Mouse (Mus musculus) bone marrow, adult 2 months (tissue): ENCODE measurements around the gene Myadml2. TPM values are rescaled to one million over a fixed set of nuclear protein-coding genes. Genes with fewer than 3 reads are reported as not detected.

ENCODE experiments used
- H3K27ac ChIP-seq: fragments of 200-500 bp; 2 replicates; pipeline ENCODE4 v1.5.1; 2012; ENCODE audit warnings: low read depth, mild to moderate bottlenecking, control low read depth, inconsistent platforms, low read length; ENCODE audit not compliant: control insufficient read depth, poor library complexity, insufficient read depth
- H3K4me1 ChIP-seq: fragments of 200-500 bp; 2 replicates; pipeline ENCODE4 v1.6.1; 2011; ENCODE audit warnings: low read length; ENCODE audit not compliant: control insufficient read depth, insufficient read depth
- H3K4me3 ChIP-seq: fragments of 200-500 bp; replicated peaks from 2 replicates; pipeline ENCODE3; 2011; ENCODE audit warnings: mild to moderate bottlenecking, low read depth, low read length, control low read depth; ENCODE audit not compliant: control insufficient read depth
- CTCF ChIP-seq: fragments of 200-500 bp; IDR thresholded peaks from 2 replicates; pipeline ENCODE4 v1.5.1; 2011; ENCODE audit warnings: low read length, control low read depth; ENCODE audit not compliant: control insufficient read depth, insufficient read depth
- POLR2A ChIP-seq: fragments of 200-500 bp; IDR thresholded peaks from 2 replicates; pipeline ENCODE4 v1.6.1; 2011; ENCODE audit warnings: low read depth, mild to moderate bottlenecking, control low read depth, low read length, borderline replicate concordance; ENCODE audit not compliant: control insufficient read depth
- WGBS: fragments of 180-500 bp; shearing (Covaris S2); methylation state at CpG from one replicate; pipeline ENCODE4 v1.1.7; 2018; 5-methylcytosine and 5-hydroxymethylcytosine counted together
- polyA plus RNA-seq: library from polyadenylated mRNA; stranded (reverse); fragments of >200 nt; gene quantifications from 2 replicates; pipeline ENCODE4 v1.2.4, GENCODE M21; 2011; ENCODE audit warnings: low replicate concordance; ENCODE audit not compliant: missing spikeins, insufficient read depth, insufficient read length

Gene Myadml2
- polyA plus RNA-seq, 1 experiment, result 6.7 TPM

DNA sequence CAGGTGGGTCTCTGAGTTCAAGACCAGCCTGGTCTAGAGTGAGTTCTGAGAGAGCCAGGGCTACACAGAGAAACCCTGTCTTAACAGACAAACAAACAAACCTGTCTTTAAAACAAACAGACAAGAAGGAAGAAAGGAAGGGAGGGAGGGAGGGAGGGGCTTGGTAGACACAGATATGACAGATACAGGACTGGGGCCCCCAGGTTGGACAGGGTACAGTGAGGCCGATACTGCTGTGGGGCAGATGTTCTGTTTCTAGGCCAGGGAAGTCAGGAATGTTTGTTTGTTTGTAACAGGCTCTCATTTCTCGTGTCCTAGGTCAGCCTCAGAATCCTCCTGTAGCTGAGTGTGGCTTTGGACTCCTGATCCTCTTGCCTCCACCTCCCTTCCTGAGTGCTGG, 44.4 kb downstream of the Myadml2 start:
- TF ChIP-seq CTCF (no peak), POLR2A (no peak)
- 77% methylated on average over 2 of the region's 2 CpGs for WGBS
- Histone ChIP-seq H3K4me1 (peaks cover 2% of the 10 kb centered on the region; the same call in 1 of the 2 replicates), H3K4me3 (no peak overlapping the region), H3K27ac (no peak overlapping the region)

DNA sequence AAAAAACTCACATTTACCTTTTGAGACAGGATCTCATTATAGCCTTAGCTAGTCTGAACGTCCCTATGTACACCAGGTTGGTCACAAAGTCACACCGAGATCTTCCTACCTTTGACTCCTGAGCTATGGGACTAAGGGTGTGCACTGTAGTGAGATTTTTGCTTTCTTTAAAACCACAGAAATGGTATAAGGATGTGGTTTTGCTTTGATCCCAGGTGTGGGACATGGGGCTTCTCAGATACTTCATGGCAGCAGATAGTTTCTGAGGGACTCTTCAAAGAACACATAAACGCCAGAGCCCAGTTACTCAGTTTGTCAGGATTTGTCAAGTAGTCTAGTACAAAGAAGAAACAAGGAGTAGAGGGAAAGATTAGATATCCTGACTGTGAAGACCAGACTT, 47.2 kb downstream of the Myadml2 start:
- 63% methylated on average over 3 of the region's 3 CpGs for WGBS

DNA sequence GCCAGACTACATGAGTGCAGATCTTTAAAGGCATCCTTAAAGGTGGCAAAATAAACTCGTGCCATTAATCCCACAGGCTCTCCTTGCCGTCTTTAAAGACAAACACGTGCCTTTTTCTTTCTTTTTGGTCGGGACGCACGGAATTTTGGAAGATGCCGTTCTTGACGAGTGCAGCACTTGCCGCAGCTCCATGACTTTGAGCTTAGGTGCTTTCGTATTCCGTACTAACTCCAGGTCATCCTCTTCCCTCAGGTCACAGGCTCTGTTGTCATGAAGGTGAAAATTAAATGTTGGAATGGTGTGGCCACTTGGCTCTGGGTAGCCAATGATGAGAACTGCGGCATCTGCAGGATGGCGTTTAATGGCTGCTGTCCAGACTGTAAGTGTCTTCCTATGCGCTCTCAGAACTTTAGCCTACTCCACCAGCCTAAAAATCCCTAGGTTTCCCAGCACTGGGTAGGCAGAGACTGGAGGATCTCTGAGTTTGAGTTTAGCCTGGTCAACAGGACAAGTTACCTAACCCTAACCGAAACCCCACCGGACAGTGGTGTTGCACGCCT, 48.9 kb downstream of the Myadml2 start:
- TF ChIP-seq POLR2A (no peak), CTCF (no peak)
- 43% methylated on average over 17 of the region's 17 CpGs for WGBS
- Histone ChIP-seq H3K4me1 (peaks cover 6% of the 10 kb centered on the region), H3K27ac (peak overlapping the region; percentile 95), H3K4me3 (peak overlapping the region; percentile 83)

More for the DNA sequence above, 47.2 kb downstream of the Myadml2 start:
- TF ChIP-seq CTCF (no peak), POLR2A (no peak)
- Histone ChIP-seq H3K4me3 (no peak overlapping the region), H3K4me1 (peaks cover 6% of the 10 kb centered on the region), H3K27ac (no peak overlapping the region)

- peak within 1 kb of the TSS; percentile 95 for H3K4me3 ChIP-seq
Measured at GRCm38 (mm10) chr11:120598283-120598989, 49.5 kb downstream of the Myadml2 start, which contains the start of the genes Alyref and Anapc11. Gene Alyref, minus strand, starts transcription at chr11:120598365. Gene Anapc11, plus strand, starts transcription at chr11:120598421.

DNA sequence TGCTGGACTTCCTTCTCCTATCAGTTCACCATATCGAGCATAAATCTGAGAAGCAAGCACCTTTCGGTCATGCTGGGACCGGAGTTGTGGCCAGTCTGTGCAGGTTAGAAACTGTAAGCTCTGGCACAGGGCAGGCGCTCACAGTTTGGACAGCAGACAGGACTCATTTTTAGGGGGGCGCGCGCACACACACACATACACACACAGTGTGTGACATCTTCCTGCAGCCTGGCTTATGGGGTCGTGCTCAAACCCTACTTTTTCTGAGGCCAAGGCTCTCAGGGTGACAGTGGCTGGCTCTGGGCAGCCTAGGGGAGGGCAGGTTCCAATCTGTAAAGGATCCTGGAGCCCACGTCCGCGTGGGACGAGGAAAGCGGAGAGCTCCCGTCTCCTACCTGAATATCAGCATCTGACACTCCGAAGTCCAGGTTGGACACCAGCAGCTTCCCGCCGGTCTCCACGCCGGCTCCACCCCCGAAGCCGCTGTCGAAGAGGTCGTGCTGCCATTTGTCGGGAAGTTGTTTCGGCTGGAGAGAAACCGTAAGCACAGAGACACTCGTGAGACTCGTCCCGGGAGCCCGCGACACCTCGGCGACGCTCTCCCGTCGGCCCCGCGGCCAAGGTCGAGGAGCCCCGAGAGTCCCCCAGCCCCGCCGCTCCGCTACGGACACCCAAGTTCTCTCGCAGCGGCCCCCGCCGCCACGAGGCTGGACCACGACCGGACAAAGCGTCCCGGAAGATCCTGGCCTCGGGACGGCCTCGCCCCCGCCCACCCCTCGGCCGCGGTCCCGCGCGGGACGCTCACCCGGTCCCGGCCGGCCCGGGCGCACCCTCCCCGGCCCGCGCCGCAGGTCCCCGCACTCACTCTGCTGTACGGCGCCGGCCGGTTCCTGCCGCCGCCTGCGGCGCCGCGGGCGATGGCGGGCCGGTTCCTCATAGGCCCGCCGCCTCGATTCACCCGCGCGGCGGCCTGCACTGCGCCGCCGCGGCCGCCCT, 50.4 kb downstream of the Myadml2 start:
- 4% methylated on average over 96 of the region's 99 CpGs for WGBS
- Histone ChIP-seq H3K4me3 (peak overlapping the region; percentile 95), H3K27ac (peak overlapping the region; percentile 95), H3K4me1 (peaks cover 6% of the 10 kb centered on the region)
- TF ChIP-seq CTCF, result no peak
- TF ChIP-seq POLR2A, result no peak

More at GRCm38 (mm10) chr11:120598283-120598989, 49.5 kb downstream of the Myadml2 start, which contains the start of the genes Alyref and Anapc11:
- WGBS, result 1% methylated on average over 88 of the region's 88 CpGs
- TF ChIP-seq CTCF (no peak), POLR2A (peak; percentile 70; the same call in 1 of the 2 replicates)
- peak within 1 kb of the TSS; percentile 95 for H3K27ac ChIP-seq
- H3K4me1 ChIP-seq, result peaks cover 6% of the 10 kb centered on the region

Other genes starting within 250 kb of the Myadml2 start
- gene Nploc4, start 210.4 kb downstream of the Myadml2 start, polyA plus RNA-seq, result 30.0 and 30.5 TPM in 2 replicates
- gene Tspan10, start 205.5 kb downstream of the Myadml2 start, polyA plus RNA-seq, result not detected in 2 replicates
- gene Pde6g, start 194.7 kb downstream of the Myadml2 start, polyA plus RNA-seq, result not detected in 2 replicates
- gene Oxld1, start 190.1 kb downstream of the Myadml2 start, polyA plus RNA-seq, result 2.0 and 4.4 TPM in 2 replicates
- 19.2 and 29.6 TPM in 2 replicates for gene Ccdc137, start 190.0 kb downstream of the Myadml2 start, polyA plus RNA-seq
- gene Arl16, start 180.6 kb downstream of the Myadml2 start, polyA plus RNA-seq, result 5.5 and 6.7 TPM in 2 replicates
- gene Mrpl12, start 163.5 kb downstream of the Myadml2 start, polyA plus RNA-seq, result 60.4 and 87.1 TPM in 2 replicates
- gene Slc25a10, start 156.3 kb downstream of the Myadml2 start, polyA plus RNA-seq, result 20.6 and 21.0 TPM in 2 replicates
- 0.81 and 1.3 TPM in 2 replicates for gene Gcgr, start 117.5 kb downstream of the Myadml2 start, polyA plus RNA-seq
- gene Mcrip1, start 98.4 kb downstream of the Myadml2 start, polyA plus RNA-seq, result 72.1 and 86.5 TPM in 2 replicates
- gene Ppp1r27, start 97.0 kb downstream of the Myadml2 start, polyA plus RNA-seq, result not detected in 2 replicates
- gene P4hb, start 74.9 kb downstream of the Myadml2 start, polyA plus RNA-seq, result 86.5 and 236 TPM in 2 replicates
- 112 and 172 TPM in 2 replicates for gene Arhgdia, start 66.5 kb downstream of the Myadml2 start, polyA plus RNA-seq
- 165 and 174 TPM in 2 replicates for gene Alyref, start 49.8 kb downstream of the Myadml2 start, polyA plus RNA-seq
- gene Anapc11, start 49.7 kb downstream of the Myadml2 start, polyA plus RNA-seq, result 26.6 and 32.6 TPM in 2 replicates
- gene Npb, start 39.7 kb downstream of the Myadml2 start, polyA plus RNA-seq, result 3.8 TPM in 1 of 2 replicates, not detected in the other
- 45.4 and 46.8 TPM in 2 replicates for gene Pcyt2, start 30.2 kb downstream of the Myadml2 start, polyA plus RNA-seq
- gene Sirt7, start 22.9 kb downstream of the Myadml2 start, polyA plus RNA-seq, result 67.9 and 138 TPM in 2 replicates
- 61.7 and 86.9 TPM in 2 replicates for gene Mafg, start 14.6 kb downstream of the Myadml2 start, polyA plus RNA-seq
- gene Pycr1, start 4.4 kb downstream of the Myadml2 start, polyA plus RNA-seq, result 2.3 TPM in 1 of 2 replicates, not detected in the other
- gene Notum, start 13.0 kb upstream of the Myadml2 start, polyA plus RNA-seq, result not detected in 2 replicates
- 82.0 and 94.3 TPM in 2 replicates for gene Aspscr1, start 24.8 kb upstream of the Myadml2 start, polyA plus RNA-seq
- 39.2 and 57.8 TPM in 2 replicates for gene Cenpx, start 65.6 kb upstream of the Myadml2 start, polyA plus RNA-seq
- gene Lrrc45, start 65.8 kb upstream of the Myadml2 start, polyA plus RNA-seq, result 25.5 and 41.4 TPM in 2 replicates
- gene Rac3, start 73.3 kb upstream of the Myadml2 start, polyA plus RNA-seq, result 2.4 and 5.8 TPM in 2 replicates
- 7.4 and 9.4 TPM in 2 replicates for gene Dcxr, start 79.1 kb upstream of the Myadml2 start, polyA plus RNA-seq
- gene Cbr2, start 84.0 kb upstream of the Myadml2 start, polyA plus RNA-seq, result 3.8 and 8.0 TPM in 2 replicates
- gene Hmga1b, start 114.6 kb upstream of the Myadml2 start, polyA plus RNA-seq, result 15.5 and 52.5 TPM in 2 replicates
- gene Rfng, start 136.0 kb upstream of the Myadml2 start, polyA plus RNA-seq, result 9.1 and 19.9 TPM in 2 replicates
- 29.6 and 38.0 TPM in 2 replicates for gene Gps1, start 136.1 kb upstream of the Myadml2 start, polyA plus RNA-seq
- 24.2 and 57.6 TPM in 2 replicates for gene Dus1l, start 148.2 kb upstream of the Myadml2 start, polyA plus RNA-seq
- 6.1 and 16.1 TPM in 2 replicates for gene Fasn, start 176.4 kb upstream of the Myadml2 start, polyA plus RNA-seq